ENCODE assay signal across 10 mouse cellular contexts in the genomic region with DNA sequence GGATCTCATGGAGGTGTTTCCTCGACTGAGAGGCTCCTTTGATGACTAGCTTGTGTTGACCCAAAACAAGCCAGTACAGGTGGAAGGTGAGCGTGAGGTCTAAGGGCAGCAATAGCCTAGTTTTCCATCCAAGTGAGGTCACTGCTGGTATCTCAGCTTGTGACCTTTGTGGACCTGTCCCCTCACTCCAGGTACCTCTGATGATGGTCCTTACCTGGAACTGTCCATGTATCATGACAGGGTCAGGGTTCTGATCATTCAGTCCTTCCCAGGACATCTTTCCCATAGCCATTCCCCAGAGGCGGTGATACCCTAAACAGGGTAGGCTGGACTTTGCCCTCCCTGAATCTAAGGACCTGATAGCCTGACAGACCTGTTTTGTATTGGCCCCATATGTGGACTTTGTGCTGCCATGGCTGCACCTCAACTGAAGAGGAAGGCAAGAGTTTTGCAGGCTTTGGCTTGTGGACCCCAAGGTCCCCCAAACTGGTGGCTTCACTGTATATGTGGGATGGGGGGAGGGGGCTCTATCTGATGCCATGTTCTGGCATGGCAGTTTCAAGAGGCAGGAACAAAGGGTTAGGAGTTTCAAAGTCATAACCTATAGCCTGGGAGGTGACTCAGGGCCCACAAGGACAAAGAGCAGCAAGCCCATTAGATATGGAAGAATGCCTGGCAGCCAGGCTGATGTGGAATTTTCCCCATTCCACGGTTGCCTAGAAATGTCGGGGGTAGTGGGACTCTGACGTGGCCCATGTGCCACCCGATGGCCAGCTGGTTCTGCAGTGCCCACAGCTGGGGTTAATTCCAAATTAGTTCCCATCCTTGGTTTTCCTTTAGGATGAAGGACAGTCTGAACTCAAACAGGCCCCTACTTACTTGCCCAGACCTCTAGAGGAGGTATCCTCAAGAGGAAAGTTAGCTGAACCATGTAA. TPM values are rescaled to one million over a fixed set of nuclear protein-coding genes. Genes with fewer than 3 reads are reported as not detected.
DNase-seq lines count a peak whose midpoint lies in the region; ATAC-seq and TF ChIP-seq lines count a peak whose summit lies in the region.
"Had no signal": no experiment of that assay in that cellular context is flagged by ENCODE, and none has a peak within 500 bp of the region (broad histone marks: within the 10 kb centered on the region; RNA-seq: fewer than 3 reads in every experiment).

No protein-coding gene starts in this region.

- H3K36me3 ChIP-seq in E14TG2a.4 (ENCODE audit: insufficient read depth, low read length) = peaks cover 50% of the 10 kb centered on the region
- peaks cover 19% of the 10 kb centered on the region for H3K36me3 ChIP-seq in hindbrain, postnatal 0 days (ENCODE audit: insufficient read depth, low read length)
- H3K36me3 ChIP-seq in liver, embryonic 15.5 days (replicated peaks) = peaks cover 33% of the 10 kb centered on the region

- no peak overlapping the region for H3K9ac ChIP-seq in hindbrain, postnatal 0 days (replicated peaks; ENCODE audit: low read length)
- H3K9ac ChIP-seq in liver, embryonic 15.5 days = no peak overlapping the region

- intact Hi-C loops in heart, postnatal 36 days (cut with DNase I) = no loop called here

- 0 out of 2 replicates have a peak, but pooled peaks have one; percentile 10 for ATAC-seq in hindbrain, postnatal 0 days
- ATAC-seq in liver, embryonic 15.5 days (ENCODE audit: insufficient read depth) = 0 out of 2 replicates have a peak, but pooled peaks have one; percentile 16

- peak overlapping the region; percentile 32; the same call in 1 of the 2 replicates for H3K27ac ChIP-seq in hindbrain, postnatal 0 days
- H3K27ac ChIP-seq in liver, embryonic 15.5 days (replicated peaks) = no peak overlapping the region

- peaks cover 40% of the 10 kb centered on the region for H3K4me1 ChIP-seq in E14TG2a.4 (replicated peaks; ENCODE audit: low read depth, low read length)
- no peaks in the 10 kb centered on the region for H3K4me1 ChIP-seq in hindbrain, postnatal 0 days (ENCODE audit: insufficient read depth, low read length)
- H3K4me1 ChIP-seq in liver, embryonic 15.5 days (replicated peaks) = 0 out of 2 replicates have a peak, but pooled peaks cover 5% of the 10 kb centered on the region

- peak overlapping the region; percentile 77; the same call in 1 of the 2 replicates for H3K4me3 ChIP-seq in E14TG2a.4 (replicated peaks; ENCODE audit: low read length)
- H3K4me3 ChIP-seq in hindbrain, postnatal 0 days (ENCODE audit: low read length) = no peak overlapping the region
- H3K4me3 ChIP-seq in liver, embryonic 15.5 days (replicated peaks) = no peak overlapping the region

- no peak for TF ChIP-seq CTCF in E14TG2a.4 (conservative IDR thresholded peaks at IDR 0.05; ENCODE audit: low read length)
- TF ChIP-seq CTCF in hindbrain, postnatal 0 days (IDR thresholded peaks at IDR 0.05; ENCODE audit: low read depth) = no peak

- WGBS in hindbrain, postnatal 0 days = 56% methylated on average over 7 of the region's 7 CpGs
- WGBS in liver, embryonic 15.5 days (ENCODE audit: insufficient replicate concordance) = 54% methylated on average over 7 of the region's 7 CpGs

- DNase-seq in embryo, embryonic 10 days (ENCODE audit: low spot score) = peak; percentile 7
- no peak for DNase-seq in embryo, embryonic 9.5 days (ENCODE audit: extremely low spot score)
- DNase-seq in hindbrain, postnatal 0 days (ENCODE audit: low spot score) = no peak
- no peak for DNase-seq in spleen, postnatal 10 days (ENCODE audit: low spot score in 2 of 2)
- DNase-seq in gastrocnemius, adult 18-20 months (ENCODE audit: low spot score) = no peak
- DNase-seq in heart, postnatal 36 days = no peak

- peak overlapping the region; percentile 67 for H3K4me2 ChIP-seq in hindbrain, postnatal 0 days (ENCODE audit: low read depth, low read length)
- peak overlapping the region; percentile 45 for H3K4me2 ChIP-seq in liver, embryonic 15.5 days

- no peaks in the 10 kb centered on the region for H3K9me3 ChIP-seq in E14TG2a.4 (ENCODE audit: low read length)
- no peaks in the 10 kb centered on the region for H3K9me3 ChIP-seq in hindbrain, postnatal 0 days (ENCODE audit: low read length)
- no peaks in the 10 kb centered on the region for H3K9me3 ChIP-seq in liver, embryonic 15.5 days (replicated peaks)

- peaks cover 18% of the 10 kb centered on the region for H3K27me3 ChIP-seq in E14TG2a.4 (ENCODE audit: insufficient read depth, low read length)
- no peaks in the 10 kb centered on the region for H3K27me3 ChIP-seq in hindbrain, postnatal 0 days (ENCODE audit: insufficient read depth, low read length)
- peaks cover 37% of the 10 kb centered on the region for H3K27me3 ChIP-seq in liver, embryonic 15.5 days

RNA-seq across cellular contexts. Expression of a gene that starts 0.9 kb away (rescaled TPM):
- total RNA-seq in hindbrain, postnatal 0 days (2014; rRNA removed) = 30.3 and 34.6 TPM in 2 replicates
- polyA plus RNA-seq in hindbrain, postnatal 0 days (2015; fragmentation: Nextera tagmentation; extraction: Ambion mirVana) = 18.5 and 18.8 TPM in 2 replicates
- polyA plus RNA-seq in liver, embryonic 15.5 days (2015; fragmentation: Nextera tagmentation; extraction: Ambion mirVana) = 1.6 and 2.1 TPM in 2 replicates
- under 1 TPM in 1 of 2 experiments, not detected in 1; 0.12 TPM for total RNA-seq in gastrocnemius, adult 18-20 months (2021)
- total RNA-seq in heart, postnatal 36 days (2021) = under 1 TPM; 0.19 to 0.22 TPM

RNA-seq across cellular contexts. Expression of a gene that starts 6.0 kb away (rescaled TPM):
- total RNA-seq in hindbrain, postnatal 0 days (2014; rRNA removed) = not detected in 2 replicates
- polyA plus RNA-seq in hindbrain, postnatal 0 days (2015; fragmentation: Nextera tagmentation; extraction: Ambion mirVana) = 0.25 and 0.35 TPM in 2 replicates
- polyA plus RNA-seq in liver, embryonic 15.5 days (2015; fragmentation: Nextera tagmentation; extraction: Ambion mirVana) = 0.17 TPM in 1 of 2 replicates, not detected in the other
- not detected for total RNA-seq in gastrocnemius, adult 18-20 months (2021)
- total RNA-seq in heart, postnatal 36 days (2021) = not detected

RNA-seq across cellular contexts. Expression of a gene that starts 18.8 kb away (rescaled TPM):
- 35.9 and 36.4 TPM in 2 replicates for total RNA-seq in hindbrain, postnatal 0 days (2014; rRNA removed)
- 44.5 and 46.8 TPM in 2 replicates for polyA plus RNA-seq in hindbrain, postnatal 0 days (2015; fragmentation: Nextera tagmentation; extraction: Ambion mirVana)
- 36.5 and 37.2 TPM in 2 replicates for polyA plus RNA-seq in liver, embryonic 15.5 days (2015; fragmentation: Nextera tagmentation; extraction: Ambion mirVana)
- 10 to 100 TPM; 31.0 to 31.8 TPM for total RNA-seq in gastrocnemius, adult 18-20 months (2021)
- total RNA-seq in heart, postnatal 36 days (2021) = 10 to 100 TPM; 27.9 to 29.2 TPM

RNA-seq across cellular contexts. Expression of a gene that starts 48.7 kb away (rescaled TPM):
- not detected in 2 replicates for total RNA-seq in hindbrain, postnatal 0 days (2014; rRNA removed)
- polyA plus RNA-seq in hindbrain, postnatal 0 days (2015; fragmentation: Nextera tagmentation; extraction: Ambion mirVana) = not detected in 2 replicates
- polyA plus RNA-seq in liver, embryonic 15.5 days (2015; fragmentation: Nextera tagmentation; extraction: Ambion mirVana) = 3.6 and 5.1 TPM in 2 replicates
- total RNA-seq in gastrocnemius, adult 18-20 months (2021) = not detected
- under 1 TPM; 0.36 to 0.57 TPM for total RNA-seq in heart, postnatal 36 days (2021)
- total RNA-seq: left cerebral cortex, postnatal 36 days had no signal
- polyA plus RNA-seq: C2C12 had no signal

RNA-seq across cellular contexts. Expression of a gene that starts 50.6 kb away (rescaled TPM):
- total RNA-seq in hindbrain, postnatal 0 days (2014; rRNA removed) = 35.8 and 39.4 TPM in 2 replicates
- 29.3 and 30.8 TPM in 2 replicates for polyA plus RNA-seq in hindbrain, postnatal 0 days (2015; fragmentation: Nextera tagmentation; extraction: Ambion mirVana)
- 28.6 and 32.0 TPM in 2 replicates for polyA plus RNA-seq in liver, embryonic 15.5 days (2015; fragmentation: Nextera tagmentation; extraction: Ambion mirVana)
- total RNA-seq in gastrocnemius, adult 18-20 months (2021) = 10 to 100 TPM; 15.8 to 17.0 TPM
- 10 to 100 TPM; 43.7 to 52.1 TPM for total RNA-seq in heart, postnatal 36 days (2021)

Comparison
In these comparisons a context has a peak if more than half of its experiments do, and no peak if none do; other contexts are left out.
1. RNA of a gene that starts 0.9 kb away (total RNA-seq): 30.3 to 34.6 TPM in hindbrain, postnatal 0 days; 0.19 to 0.22 TPM in heart, postnatal 36 days and 0.12 TPM in gastrocnemius, adult 18-20 months; every median in the first group is over 10 times any median in the second.